Mouse (Mus musculus): ENCODE results near the gene Nfx1. TPM values are rescaled to one million over a fixed set of nuclear protein-coding genes. Genes with fewer than 3 reads are reported as not detected.
A peak's percentile ranks its signal among the peaks of the same experiment; 100 is the strongest.
"Not testable (repeated sequence)": the region's sequence is repeated elsewhere in the genome, so short reads cannot be mapped to it uniquely, and the experiment has no call there.

The Nfx1 gene
- 23.4 and 27.5 TPM in 2 replicates for polyA plus RNA-seq (2012; rRNA removed)

- WGBS = under 1% methylated on average over 85 of the region's 85 CpGs
- H3K27ac ChIP-seq (ENCODE audit: insufficient read depth, low read length) = peak within 1 kb of the TSS; percentile 97
- H3K4me1 ChIP-seq (ENCODE audit: control insufficient read depth, insufficient read depth, insufficient read length) = peaks cover 4% of the 10 kb centered on the region; the same call in 1 of the 2 replicates
- peak; percentile 90 to 96 for DNase-seq (ENCODE audit: low read depth in 1 of 2, low spot score in 2 of 2)
- TF ChIP-seq CTCF (IDR thresholded peaks at IDR 0.05; ENCODE audit: extremely low read depth, insufficient read depth, insufficient read length, insufficient replicate concordance) (no peak), POLR2A (IDR thresholded peaks at IDR 0.05; ENCODE audit: low read depth, low read length) (peak; percentile 71)
- no peaks in the 10 kb centered on the region for H3K27me3 ChIP-seq (ENCODE audit: control insufficient read depth, insufficient read depth, low read length)
- H3K4me3 ChIP-seq (ENCODE audit: extremely low read depth, insufficient read depth, insufficient read length) = peak within 1 kb of the TSS; percentile 99
- peaks cover 4% of the 10 kb centered on the region for H3K36me3 ChIP-seq (ENCODE audit: control insufficient read depth, insufficient read depth, low read length)
Observed at GRCm38 (mm10) chr4:40970842-40971701, at the start of gene Nfx1. Gene Nfx1, plus strand, starts transcription at chr4:40970906.

- no peak overlapping the region for H3K4me3 ChIP-seq (ENCODE audit: extremely low read depth, insufficient read depth, insufficient read length)
- no peak for TF ChIP-seq POLR2A (IDR thresholded peaks at IDR 0.05; ENCODE audit: low read depth, low read length)
- TF ChIP-seq CTCF (IDR thresholded peaks at IDR 0.05; ENCODE audit: extremely low read depth, insufficient read depth, insufficient read length, insufficient replicate concordance) = no peak
- DNase-seq (ENCODE audit: low read depth in 1 of 2, low spot score in 2 of 2) = no peak
- no peaks in the 10 kb centered on the region for H3K36me3 ChIP-seq (ENCODE audit: control insufficient read depth, insufficient read depth, low read length)
- no peaks in the 10 kb centered on the region for H3K27me3 ChIP-seq (ENCODE audit: control insufficient read depth, insufficient read depth, low read length)
- WGBS = 89% methylated on average over 3 of the region's 3 CpGs
- no peak overlapping the region for H3K27ac ChIP-seq (ENCODE audit: insufficient read depth, low read length)
- no peaks in the 10 kb centered on the region for H3K4me1 ChIP-seq (ENCODE audit: control insufficient read depth, insufficient read depth, insufficient read length)
Observed at GRCm38 (mm10) chr4:40921288-40921687, 49.4 kb upstream of the Nfx1 start.

GRCm38 (mm10) chr4:40923087-40923651 is 47.5 kb upstream of the Nfx1 start:
- Histone ChIP-seq H3K36me3 (ENCODE audit: control insufficient read depth, insufficient read depth, low read length) (no peaks in the 10 kb centered on the region), H3K4me1 (ENCODE audit: control insufficient read depth, insufficient read depth, insufficient read length) (no peaks in the 10 kb centered on the region), H3K27me3 (ENCODE audit: control insufficient read depth, insufficient read depth, low read length) (no peaks in the 10 kb centered on the region), H3K27ac (ENCODE audit: insufficient read depth, low read length) (no peak overlapping the region), H3K4me3 (ENCODE audit: extremely low read depth, insufficient read depth, insufficient read length) (no peak overlapping the region)
- no peak for DNase-seq (ENCODE audit: low read depth in 1 of 2, low spot score in 2 of 2)
- 85% methylated on average over 6 of the region's 6 CpGs for WGBS
- TF ChIP-seq CTCF (IDR thresholded peaks at IDR 0.05; ENCODE audit: extremely low read depth, insufficient read depth, insufficient read length, insufficient replicate concordance) (no peak), POLR2A (IDR thresholded peaks at IDR 0.05; ENCODE audit: low read depth, low read length) (no peak)

GRCm38 (mm10) chr4:40925568-40925967 is 45.1 kb upstream of the Nfx1 start:
- Histone ChIP-seq H3K36me3 (ENCODE audit: control insufficient read depth, insufficient read depth, low read length) (no peaks in the 10 kb centered on the region), H3K4me1 (ENCODE audit: control insufficient read depth, insufficient read depth, insufficient read length) (no peaks in the 10 kb centered on the region), H3K4me3 (ENCODE audit: extremely low read depth, insufficient read depth, insufficient read length) (no peak overlapping the region), H3K27ac (ENCODE audit: insufficient read depth, low read length) (no peak overlapping the region), H3K27me3 (ENCODE audit: control insufficient read depth, insufficient read depth, low read length) (no peaks in the 10 kb centered on the region)
- TF ChIP-seq POLR2A (IDR thresholded peaks at IDR 0.05; ENCODE audit: low read depth, low read length) (no peak), CTCF (IDR thresholded peaks at IDR 0.05; ENCODE audit: extremely low read depth, insufficient read depth, insufficient read length, insufficient replicate concordance) (no peak)
- 78% methylated on average over 3 of the region's 3 CpGs for WGBS
- no peak for DNase-seq (ENCODE audit: low read depth in 1 of 2, low spot score in 2 of 2)

GRCm38 (mm10) chr4:40929046-40929445 is 41.7 kb upstream of the Nfx1 start:
- DNase-seq (ENCODE audit: low read depth in 1 of 2, low spot score in 2 of 2) = no peak
- H3K4me3 ChIP-seq (ENCODE audit: extremely low read depth, insufficient read depth, insufficient read length) = no peak overlapping the region
- no peak for TF ChIP-seq CTCF (IDR thresholded peaks at IDR 0.05; ENCODE audit: extremely low read depth, insufficient read depth, insufficient read length, insufficient replicate concordance)
- TF ChIP-seq POLR2A (IDR thresholded peaks at IDR 0.05; ENCODE audit: low read depth, low read length) = no peak
- peaks cover 2% of the 10 kb centered on the region; the same call in 1 of the 2 replicates for H3K36me3 ChIP-seq (ENCODE audit: control insufficient read depth, insufficient read depth, low read length)
- H3K27me3 ChIP-seq (ENCODE audit: control insufficient read depth, insufficient read depth, low read length) = no peaks in the 10 kb centered on the region
- no peaks in the 10 kb centered on the region for H3K4me1 ChIP-seq (ENCODE audit: control insufficient read depth, insufficient read depth, insufficient read length)
- WGBS = 81% methylated on average over 7 of the region's 7 CpGs
- no peak overlapping the region for H3K27ac ChIP-seq (ENCODE audit: insufficient read depth, low read length)

GRCm38 (mm10) chr4:40933694-40934093 is 37.0 kb upstream of the Nfx1 start:
- no peak for TF ChIP-seq CTCF (IDR thresholded peaks at IDR 0.05; ENCODE audit: extremely low read depth, insufficient read depth, insufficient read length, insufficient replicate concordance)
- TF ChIP-seq POLR2A (IDR thresholded peaks at IDR 0.05; ENCODE audit: low read depth, low read length) = no peak
- DNase-seq (ENCODE audit: low read depth in 1 of 2, low spot score in 2 of 2) = no peak
- Histone ChIP-seq H3K27me3 (ENCODE audit: control insufficient read depth, insufficient read depth, low read length) (no peaks in the 10 kb centered on the region), H3K27ac (ENCODE audit: insufficient read depth, low read length) (no peak overlapping the region), H3K36me3 (ENCODE audit: control insufficient read depth, insufficient read depth, low read length) (peaks cover 15% of the 10 kb centered on the region), H3K4me3 (ENCODE audit: extremely low read depth, insufficient read depth, insufficient read length) (no peak overlapping the region), H3K4me1 (ENCODE audit: control insufficient read depth, insufficient read depth, insufficient read length) (no peaks in the 10 kb centered on the region)
- 97% methylated on average over 5 of the region's 5 CpGs for WGBS

GRCm38 (mm10) chr4:40934369-40934768 is 36.3 kb upstream of the Nfx1 start:
- H3K4me1 ChIP-seq (ENCODE audit: control insufficient read depth, insufficient read depth, insufficient read length); H3K27me3 ChIP-seq (ENCODE audit: control insufficient read depth, insufficient read depth, low read length); H3K27ac ChIP-seq (ENCODE audit: insufficient read depth, low read length); DNase-seq (ENCODE audit: low read depth in 1 of 2, low spot score in 2 of 2); H3K4me3 ChIP-seq (ENCODE audit: extremely low read depth, insufficient read depth, insufficient read length): not testable (repeated sequence)
- H3K36me3 ChIP-seq (ENCODE audit: control insufficient read depth, insufficient read depth, low read length) = peaks cover 16% of the 10 kb centered on the region
- 85% methylated on average over 3 of the region's 3 CpGs for WGBS

All from spleen, adult 2 months (tissue).